In genomic region chr4:118229035-118229770, GRCm38 (mm10) we compare ENCODE assay signal across 13 mouse cellular contexts. TPM values are rescaled to one million over a fixed set of nuclear protein-coding genes. Genes with fewer than 3 reads are reported as not detected.
DNase-seq lines count a peak whose midpoint lies in the region; ATAC-seq and TF ChIP-seq lines count a peak whose summit lies in the region.
"Had no signal": no experiment of that assay in that cellular context is flagged by ENCODE, and none has a peak within 500 bp of the region (broad histone marks: within the 10 kb centered on the region; RNA-seq: fewer than 3 reads in every experiment).

No protein-coding gene starts in this region.

- intact Hi-C loops in heart, postnatal 36 days (cut with DNase I): no loop called here
- intact Hi-C loops in gastrocnemius, postnatal 36 days (cut with DNase I): no loop called here

- peaks cover 23% of the 10 kb centered on the region for H3K36me3 ChIP-seq in midbrain, embryonic 11.5 days (ENCODE audit: control insufficient read depth, insufficient read depth, low read length)
- peaks cover 55% of the 10 kb centered on the region for H3K36me3 ChIP-seq in midbrain, embryonic 15.5 days (replicated peaks)
- H3K36me3 ChIP-seq in ES-E14 (ENCODE audit: control insufficient read depth, insufficient read depth, low read length, poor library complexity, severe bottlenecking): peaks cover 71% of the 10 kb centered on the region

- WGBS in midbrain, embryonic 11.5 days: 71% methylated on average over 6 of the region's 6 CpGs
- WGBS in midbrain, embryonic 15.5 days: 70% methylated on average over 6 of the region's 6 CpGs

- H3K27ac ChIP-seq in midbrain, embryonic 11.5 days (ENCODE audit: low read depth, low read length): no peak overlapping the region
- H3K27ac ChIP-seq in midbrain, embryonic 15.5 days: no peak overlapping the region
- H3K27ac ChIP-seq in ES-E14 (ENCODE audit: insufficient read depth, low read depth, low read length, poor library complexity, severe bottlenecking): peak overlapping the region; percentile 82
- peak overlapping the region; percentile 7; the same call in 1 of the 2 replicates for H3K27ac ChIP-seq in embryonic fibroblast, embryonic 13.5 days (ENCODE audit: insufficient read depth, low read length)
- H3K27ac ChIP-seq: heart, adult 2 months; kidney, embryonic 15.5 days had no signal

- H3K9ac ChIP-seq in midbrain, embryonic 11.5 days (ENCODE audit: low read length): no peak overlapping the region
- H3K9ac ChIP-seq in midbrain, embryonic 15.5 days: no peak overlapping the region
- no peak overlapping the region for H3K9ac ChIP-seq in ES-E14 (ENCODE audit: insufficient read depth, low read depth, low read length, poor library complexity, severe bottlenecking)
- H3K9ac ChIP-seq: kidney, embryonic 15.5 days had no signal

- no peak overlapping the region for H3K4me2 ChIP-seq in midbrain, embryonic 11.5 days
- H3K4me2 ChIP-seq in midbrain, embryonic 15.5 days: no peak overlapping the region
- H3K4me2 ChIP-seq: kidney, embryonic 15.5 days; liver, embryonic 11.5 days had no signal

- no peaks in the 10 kb centered on the region for H3K4me1 ChIP-seq in midbrain, embryonic 11.5 days (ENCODE audit: control insufficient read depth, insufficient read depth, low read length)
- no peaks in the 10 kb centered on the region for H3K4me1 ChIP-seq in midbrain, embryonic 15.5 days
- H3K4me1 ChIP-seq in ES-E14 (ENCODE audit: control insufficient read depth in 2 of 2, insufficient read depth in 2 of 2, low read length in 2 of 2, poor library complexity in 1 of 2): peaks cover 11 to 31% of the 10 kb centered on the region in 2 experiments; a peak in 2 of 4 replicates
- H3K4me1 ChIP-seq in embryonic fibroblast, embryonic 13.5 days (ENCODE audit: control insufficient read depth, insufficient read depth, low read length): no peaks in the 10 kb centered on the region
- H3K4me1 ChIP-seq: kidney, embryonic 15.5 days had no signal

- no peak for TF ChIP-seq POLR2A in embryonic fibroblast, embryonic 13.5 days (IDR thresholded peaks at IDR 0.05; ENCODE audit: low read depth, low read length)

- ATAC-seq in midbrain, embryonic 11.5 days (ENCODE audit: low FRiP score): 0 out of 2 replicates have a peak, but pooled peaks have one; percentile 38
- ATAC-seq in midbrain, embryonic 15.5 days (replicated peaks): no peak

- no peak overlapping the region for H3K4me3 ChIP-seq in midbrain, embryonic 11.5 days (ENCODE audit: low read depth, low read length)
- H3K4me3 ChIP-seq in midbrain, embryonic 15.5 days: no peak overlapping the region
- peak overlapping the region in 1 of 2 experiments; percentile 23; a peak in 1 of 4 replicates for H3K4me3 ChIP-seq in ES-E14 (ENCODE audit: insufficient read depth in 1 of 2, low read depth in 1 of 2, low read length in 2 of 2, poor library complexity in 1 of 2, severe bottlenecking in 1 of 2)
- H3K4me3 ChIP-seq in embryonic fibroblast, embryonic 13.5 days (ENCODE audit: insufficient read depth, low read length): no peak overlapping the region
- H3K4me3 ChIP-seq: heart, adult 2 months; kidney, embryonic 15.5 days had no signal

- TF ChIP-seq CTCF in embryonic fibroblast, embryonic 13.5 days (IDR thresholded peaks at IDR 0.05; ENCODE audit: borderline replicate concordance, insufficient read depth, low read length): no peak

- no peak for DNase-seq in midbrain, embryonic 11.5 days (ENCODE audit: low spot score, missing footprints)
- peak; percentile 63 for DNase-seq in ES-E14 (ENCODE audit: low read depth, low spot score)
- DNase-seq in lung, postnatal 36 days: peak; percentile 79
- no peak for DNase-seq in heart, postnatal 36 days
- DNase-seq in gastrocnemius, postnatal 36 days: no peak
- DNase-seq: adrenal gland, postnatal 10 days; heart, adult 2 months; heart, postnatal 4 days; thymus, postnatal 4 days had no signal

- H3K9me3 ChIP-seq in midbrain, embryonic 11.5 days (ENCODE audit: control insufficient read depth, low read length): no peaks in the 10 kb centered on the region
- H3K9me3 ChIP-seq in midbrain, embryonic 15.5 days: no peaks in the 10 kb centered on the region
- H3K9me3 ChIP-seq in ES-E14 (ENCODE audit: control insufficient read depth, insufficient read depth, low read depth, low read length): no peaks in the 10 kb centered on the region
- H3K9me3 ChIP-seq: kidney, embryonic 15.5 days had no signal

- no peaks in the 10 kb centered on the region for H3K27me3 ChIP-seq in midbrain, embryonic 11.5 days (ENCODE audit: control insufficient read depth, insufficient read depth, low read length)
- H3K27me3 ChIP-seq in midbrain, embryonic 15.5 days (replicated peaks): no peaks in the 10 kb centered on the region
- H3K27me3 ChIP-seq: kidney, embryonic 15.5 days had no signal

- in situ Hi-C loops in ES-E14 (cut with MboI; ENCODE audit: low sequenced_read_pairs in 2 of 2, unreplicated experiment in 2 of 2): no loop called here

TF ChIP-seq in ES-E14, 5 proteins besides CTCF, POLR2A, EP300 and RAD21:
- TF ChIP-seq ZC3H11A (IDR thresholded peaks at IDR 0.05; ENCODE audit: borderline replicate concordance, low read depth, low read length) (no peak), CHD2 (IDR thresholded peaks at IDR 0.05; ENCODE audit: low read depth, low read length) (peak; percentile 15; the same call in 1 of the 2 replicates), ZNF384 (IDR thresholded peaks at IDR 0.05; ENCODE audit: low read depth, low read length) (no peak), MAFK (IDR thresholded peaks at IDR 0.05; ENCODE audit: insufficient read depth, low read depth, low read length) (no peak), HCFC1 (IDR thresholded peaks at IDR 0.05; ENCODE audit: borderline replicate concordance, insufficient read depth, low read length) (peak; percentile 8; the same call in 1 of the 2 replicates)

RNA-seq across cellular contexts. Expression of gene Kdm4a, which starts 49.4 kb away (rescaled TPM):
- polyA plus RNA-seq in midbrain, embryonic 11.5 days (2014; fragmentation: Nextera tagmentation; extraction: Ambion mirVana): 58.1 and 59.3 TPM in 2 replicates
- 51.8 and 53.8 TPM in 2 replicates for polyA plus RNA-seq in midbrain, embryonic 15.5 days (2015; fragmentation: Nextera tagmentation; extraction: Ambion mirVana)
- total RNA-seq in ES-E14 (2012; rRNA removed): 50.2 and 57.2 TPM in 2 replicates
- polyA plus RNA-seq in embryonic fibroblast, embryonic 13.5 days (2011; ENCODE audit: insufficient read length, low read depth, missing spikeins): 65.8 and 71.9 TPM in 2 replicates
- 10 to 100 TPM; 26.9 to 29.2 TPM for total RNA-seq in heart, postnatal 36 days (2021)
- total RNA-seq in gastrocnemius, postnatal 36 days (2021): 10 to 100 TPM; 16.4 to 17.4 TPM

Comparison
In these comparisons a context has a peak if more than half of its experiments do, and no peak if none do; other contexts are left out.
1. DNase-seq: peak in ES-E14 (single experiment) and lung, postnatal 36 days (single experiment); none in midbrain, embryonic 11.5 days (single experiment), heart, postnatal 36 days (0 of 2) and gastrocnemius, postnatal 36 days (0 of 2).
2. H3K27ac ChIP-seq: peak in ES-E14 (single experiment) and embryonic fibroblast, embryonic 13.5 days (single experiment); none in midbrain, embryonic 11.5 days (single experiment) and midbrain, embryonic 15.5 days (single experiment).